Comparison of ENCODE assay signal across 8 mouse cellular contexts in genomic region chr16:11697710-11698357, GRCm38 (mm10).
A peak's percentile ranks its signal among the peaks of the same experiment; 100 is the strongest.
DNase-seq lines count a peak whose midpoint lies in the region; ATAC-seq and TF ChIP-seq lines count a peak whose summit lies in the region.

No protein-coding gene starts in this region.

- WGBS in hindbrain, embryonic 13.5 days = 68% methylated on average over 8 of the region's 8 CpGs
- 73% methylated on average over 8 of the region's 8 CpGs for WGBS in limb, embryonic 10.5 days
- 69% methylated on average over 8 of the region's 8 CpGs for whole genome bisulfite sequencing in neural tube, embryonic 12.5 days

- no peaks in the 10 kb centered on the region for H3K9me3 ChIP-seq in hindbrain, embryonic 13.5 days
- H3K9me3 ChIP-seq in limb, embryonic 10.5 days (replicated peaks) = no peaks in the 10 kb centered on the region
- no peaks in the 10 kb centered on the region for H3K9me3 ChIP-seq in neural tube, embryonic 12.5 days

- no peak overlapping the region for H3K9ac ChIP-seq in hindbrain, embryonic 13.5 days
- no peak overlapping the region for H3K9ac ChIP-seq in neural tube, embryonic 12.5 days

- peaks cover 17% of the 10 kb centered on the region for H3K4me1 ChIP-seq in hindbrain, embryonic 13.5 days (replicated peaks)
- peaks cover 6% of the 10 kb centered on the region; the same call in 1 of the 2 replicates for H3K4me1 ChIP-seq in limb, embryonic 10.5 days
- no peaks in the 10 kb centered on the region for H3K4me1 ChIP-seq in neural tube, embryonic 12.5 days

- no peaks in the 10 kb centered on the region for H3K27me3 ChIP-seq in Patski
- no peaks in the 10 kb centered on the region for H3K27me3 ChIP-seq in hindbrain, embryonic 13.5 days
- no peaks in the 10 kb centered on the region for H3K27me3 ChIP-seq in limb, embryonic 10.5 days (ENCODE audit: low read depth, poor library complexity, severe bottlenecking)
- no peaks in the 10 kb centered on the region for H3K27me3 ChIP-seq in neural tube, embryonic 12.5 days (replicated peaks)

- TF ChIP-seq CTCF in Patski (IDR thresholded peaks at IDR 0.05) = peak; percentile 85

- DNase-seq in frontal cortex, postnatal 36 days (ENCODE audit: low spot score in 2 of 2) = peak; percentile 30 to 52
- no peak for DNase-seq in frontal cortex, postnatal 25 days (ENCODE audit: low spot score in 2 of 2)
- DNase-seq in Patski (ENCODE audit: low read depth, low spot score) = no peak
- peak; percentile 61 for DNase-seq in embryo, embryonic 10 days (ENCODE audit: low spot score)
- peak; percentile 36 for DNase-seq in limb, embryonic 10.5 days (ENCODE audit: low spot score)

- ATAC-seq in Patski = peak; percentile 62
- ATAC-seq in hindbrain, embryonic 13.5 days (ENCODE audit: low FRiP score) = 0 out of 2 replicates have a peak, but pooled peaks have one; percentile 59
- ATAC-seq in neural tube, embryonic 12.5 days (ENCODE audit: low FRiP score, low read depth) = peak; percentile 72
- ATAC-seq in inflammation-experienced regulatory T-cells, adult 6 months = no peak

- POLR2A ChIA-PET in Patski (lab: Charles Lee) = no interaction called here

- in situ Hi-C loops in Patski (cut with MboI; ENCODE audit: low pct_unique_long_range_greater_than_20kb) = loop anchor here (10.0 kb wide), 2 partner anchors 233 to 497 kb away; no protein-coding TSS in a partner anchor

- CTCF ChIA-PET in Patski (lab: Charles Lee) = interaction anchor here (1.4 to 1.8 kb wide), 3 partner anchors 8 to 32 kb away, joined by 3 to 6 read pairs (median 6); no protein-coding TSS in a partner anchor

- no peak overlapping the region for H3K4me3 ChIP-seq in hindbrain, embryonic 13.5 days
- H3K4me3 ChIP-seq in limb, embryonic 10.5 days = no peak overlapping the region
- no peak overlapping the region for H3K4me3 ChIP-seq in neural tube, embryonic 12.5 days

- H3K4me2 ChIP-seq in hindbrain, embryonic 13.5 days = no peak overlapping the region
- no peak overlapping the region for H3K4me2 ChIP-seq in neural tube, embryonic 12.5 days (replicated peaks)

- no peak overlapping the region for H3K27ac ChIP-seq in hindbrain, embryonic 13.5 days
- H3K27ac ChIP-seq in limb, embryonic 10.5 days = no peak overlapping the region
- H3K27ac ChIP-seq in neural tube, embryonic 12.5 days = no peak overlapping the region

- H3K36me3 ChIP-seq in hindbrain, embryonic 13.5 days = no peaks in the 10 kb centered on the region; the same call in 1 of the 2 replicates
- H3K36me3 ChIP-seq in limb, embryonic 10.5 days = no peaks in the 10 kb centered on the region
- no peaks in the 10 kb centered on the region for H3K36me3 ChIP-seq in neural tube, embryonic 12.5 days

Comparison
In these comparisons a context has a peak if more than half of its experiments do, and no peak if none do; other contexts are left out.
1. DNase-seq: peak in frontal cortex, postnatal 36 days (2 of 2), embryo, embryonic 10 days (single experiment) and limb, embryonic 10.5 days (single experiment); none in frontal cortex, postnatal 25 days (0 of 2) and Patski (single experiment).